Mouse (Mus musculus): ENCODE data around the gene Hoxa5.

- TF ChIP-seq CTCF (IDR thresholded peaks at IDR 0.05) (no peak), POLR2A (IDR thresholded peaks at IDR 0.05; ENCODE audit: insufficient read depth, low read depth, low read length) (no peak), EP300 (IDR thresholded peaks at IDR 0.05; ENCODE audit: insufficient read depth, low read depth, low read length) (no peak)
Observed at GRCm38 (mm10) chr6:52171331-52171730, 33.1 kb downstream of the Hoxa5 start.
